Mouse (Mus musculus): ENCODE measurements around the gene Slc39a11. TPM values are rescaled to one million over a fixed set of nuclear protein-coding genes. Genes with fewer than 3 reads are reported as not detected.

Slc39a11 gene
- total and polyA plus RNA-seq, 3 experiments = 5.0 to 9.9 (median 5.3) TPM

DNA sequence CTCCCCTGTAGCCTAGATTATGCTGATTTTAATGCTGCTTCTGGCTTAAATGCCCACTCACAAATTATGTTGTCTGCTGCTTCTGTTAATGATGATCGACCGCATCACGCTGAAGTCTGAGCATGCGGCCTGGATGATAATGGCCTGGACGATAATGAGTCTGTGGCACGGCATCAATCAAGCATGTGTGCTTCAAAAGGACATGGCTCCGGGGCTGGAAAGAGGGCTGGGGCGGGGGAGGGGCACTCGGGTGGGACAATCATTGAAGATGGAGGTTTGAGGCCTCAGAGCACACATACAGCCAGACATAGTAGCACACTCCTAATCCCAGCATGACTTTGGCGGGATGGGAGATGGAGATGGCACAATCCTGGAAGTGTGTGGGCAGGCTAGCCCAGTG lies 350.4 kb downstream of the Slc39a11 start:
- Histone ChIP-seq H3K4me3 (ENCODE audit: low read depth, low read length) (no peak overlapping the region), H3K9me3 (replicated peaks) (peaks cover 45% of the 10 kb centered on the region), H3K4me1 (ENCODE audit: insufficient read depth, low read depth, low read length) (no peaks in the 10 kb centered on the region), H3K27me3 (ENCODE audit: insufficient read depth, low read length) (no peaks in the 10 kb centered on the region; the same call in 1 of the 2 replicates), H3K36me3 (replicated peaks) (peaks cover 3% of the 10 kb centered on the region)
- TF ChIP-seq CTCF (IDR thresholded peaks at IDR 0.05; ENCODE audit: low read depth, low read length) = no peak
- TF ChIP-seq GATA2 (IDR thresholded peaks at IDR 0.05; ENCODE audit: borderline replicate concordance, low read depth, low read length) = no peak
- TF ChIP-seq POLR2AphosphoS5 (IDR thresholded peaks at IDR 0.05; ENCODE audit: insufficient replicate concordance, low read depth, low read length) = no peak
- no peak for TF ChIP-seq TAL1 (conservative IDR thresholded peaks at IDR 0.05; ENCODE audit: low read depth, low read length)
- no peak for TF ChIP-seq GATA1 (IDR thresholded peaks at IDR 0.05; ENCODE audit: borderline replicate concordance, low read length)
- DNase-seq (ENCODE audit: low spot score) (no peak), ATAC-seq (ENCODE audit: extremely low read depth, insufficient number of reproducible peaks, low FRiP score, poor library complexity, severe bottlenecking) (no peak)

DNA sequence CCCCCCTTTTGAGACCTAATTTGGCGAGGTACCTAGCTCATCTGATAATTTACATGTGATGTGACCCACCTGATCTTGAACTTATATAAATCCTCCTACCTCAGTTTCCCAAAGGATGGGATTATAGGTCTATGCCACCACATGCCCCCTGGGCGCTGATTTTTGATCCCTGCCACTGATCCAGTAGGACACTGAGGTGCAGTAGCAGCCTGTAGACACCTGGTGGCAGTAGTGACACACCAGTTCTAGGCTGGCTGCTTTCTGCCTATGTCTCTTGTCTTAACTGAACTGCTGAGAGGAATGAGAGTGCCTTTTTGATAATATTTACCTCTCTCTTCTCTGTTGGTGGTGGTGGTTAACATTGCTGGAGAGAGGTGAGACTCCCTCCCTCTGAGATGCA lies 352.1 kb downstream of the Slc39a11 start:
- ATAC-seq (ENCODE audit: extremely low read depth, insufficient number of reproducible peaks, low FRiP score, poor library complexity, severe bottlenecking) (no peak), DNase-seq (ENCODE audit: low spot score) (peak; percentile 20)
- Histone ChIP-seq H3K4me1 (ENCODE audit: insufficient read depth, low read depth, low read length) (no peaks in the 10 kb centered on the region), H3K9me3 (replicated peaks) (peaks cover 50% of the 10 kb centered on the region), H3K36me3 (replicated peaks) (no peaks in the 10 kb centered on the region), H3K4me3 (ENCODE audit: low read depth, low read length) (no peak overlapping the region), H3K27me3 (ENCODE audit: insufficient read depth, low read length) (no peaks in the 10 kb centered on the region; the same call in 1 of the 2 replicates)
- peak; percentile 24; the same call in 1 of the 2 replicates for TF ChIP-seq CTCF (IDR thresholded peaks at IDR 0.05; ENCODE audit: low read depth, low read length)
- no peak for TF ChIP-seq POLR2AphosphoS5 (IDR thresholded peaks at IDR 0.05; ENCODE audit: insufficient replicate concordance, low read depth, low read length)

DNA sequence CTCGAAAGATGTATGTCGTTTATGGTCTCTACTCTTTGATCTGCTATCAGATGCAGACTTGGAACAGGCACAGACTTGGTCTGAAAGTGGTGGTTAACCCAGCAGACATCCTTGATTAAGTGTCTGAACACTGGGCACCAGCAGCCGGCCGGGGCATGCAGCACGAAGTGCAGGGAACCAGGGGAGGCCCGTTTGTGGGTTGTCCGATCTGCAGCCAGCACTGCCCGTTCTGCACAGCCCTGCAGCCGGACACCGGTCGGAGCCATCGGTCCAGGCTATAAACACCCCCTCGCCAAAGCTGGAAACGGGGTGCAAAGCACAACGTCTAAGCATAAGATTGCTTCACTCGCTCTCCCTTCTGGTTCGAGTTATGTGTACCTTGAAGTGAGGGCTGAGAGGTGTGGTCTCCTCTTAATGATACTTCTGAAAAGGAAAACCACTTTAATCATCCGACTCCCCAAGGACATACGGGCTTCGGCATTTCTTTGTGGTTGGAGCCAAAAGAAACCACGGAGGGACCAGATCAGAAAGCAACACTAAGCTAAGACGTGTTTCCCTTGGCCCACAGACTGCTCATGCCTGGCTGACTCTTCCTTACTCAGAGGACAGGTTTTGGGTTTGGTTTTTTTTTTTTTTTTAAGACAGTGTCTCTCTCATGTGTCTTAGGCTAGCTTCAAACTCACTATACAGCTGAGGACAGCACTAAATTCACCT lies 352.8 kb downstream of the Slc39a11 start:
- H3K4me3 ChIP-seq (ENCODE audit: low read depth, low read length) = no peak overlapping the region
- H3K27me3 ChIP-seq (ENCODE audit: insufficient read depth, low read length) = no peaks in the 10 kb centered on the region; the same call in 1 of the 2 replicates
- no peaks in the 10 kb centered on the region for H3K36me3 ChIP-seq (replicated peaks)
- peaks cover 51% of the 10 kb centered on the region for H3K9me3 ChIP-seq (replicated peaks)
- no peak for ATAC-seq (ENCODE audit: extremely low read depth, insufficient number of reproducible peaks, low FRiP score, poor library complexity, severe bottlenecking)
- no peaks in the 10 kb centered on the region for H3K4me1 ChIP-seq (ENCODE audit: insufficient read depth, low read depth, low read length)
- TF ChIP-seq POLR2AphosphoS5 (IDR thresholded peaks at IDR 0.05; ENCODE audit: insufficient replicate concordance, low read depth, low read length) (no peak), GATA1 (IDR thresholded peaks at IDR 0.05; ENCODE audit: borderline replicate concordance, low read length) (no peak), GATA2 (IDR thresholded peaks at IDR 0.05; ENCODE audit: borderline replicate concordance, low read depth, low read length) (no peak)
- DNase-seq (ENCODE audit: low spot score) = no peak

DNA sequence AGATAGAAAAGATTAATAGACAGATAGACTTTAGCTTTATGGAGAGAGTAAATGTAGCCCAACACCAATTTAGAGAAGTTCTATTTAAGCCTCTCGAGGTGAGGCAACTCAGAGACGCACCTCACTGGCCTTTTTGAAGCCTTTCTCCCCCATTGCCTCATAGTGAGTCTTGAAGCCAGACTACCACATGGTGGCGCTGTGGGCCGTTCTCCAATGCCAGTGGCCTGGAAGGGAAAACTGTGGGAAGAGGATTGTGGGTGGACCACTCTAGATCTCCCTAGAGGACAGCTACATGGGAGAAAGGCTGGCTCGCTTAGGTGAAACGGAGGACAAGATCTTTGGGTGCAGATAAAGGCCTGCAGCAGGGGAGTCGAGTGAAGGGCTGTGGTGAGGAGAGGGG lies 353.7 kb downstream of the Slc39a11 start:
- no peak for ATAC-seq (ENCODE audit: extremely low read depth, insufficient number of reproducible peaks, low FRiP score, poor library complexity, severe bottlenecking)

GRCm38 (mm10) chr11:113294518-113294917 lies 355.4 kb downstream of the Slc39a11 start:
- H3K36me3 ChIP-seq (replicated peaks) = no peaks in the 10 kb centered on the region
- DNase-seq (ENCODE audit: low spot score) = no peak
- no peak for ATAC-seq (ENCODE audit: extremely low read depth, insufficient number of reproducible peaks, low FRiP score, poor library complexity, severe bottlenecking)
- TF ChIP-seq TAL1 (conservative IDR thresholded peaks at IDR 0.05; ENCODE audit: low read depth, low read length) (no peak), GATA1 (IDR thresholded peaks at IDR 0.05; ENCODE audit: borderline replicate concordance, low read length) (no peak), POLR2AphosphoS5 (IDR thresholded peaks at IDR 0.05; ENCODE audit: insufficient replicate concordance, low read depth, low read length) (no peak), CTCF (IDR thresholded peaks at IDR 0.05; ENCODE audit: low read depth, low read length) (no peak), GATA2 (IDR thresholded peaks at IDR 0.05; ENCODE audit: borderline replicate concordance, low read depth, low read length) (no peak)
- peaks cover 65% of the 10 kb centered on the region for H3K9me3 ChIP-seq (replicated peaks)
- H3K4me3 ChIP-seq (ENCODE audit: low read depth, low read length) = no peak overlapping the region
- H3K27me3 ChIP-seq (ENCODE audit: insufficient read depth, low read length) = no peaks in the 10 kb centered on the region; the same call in 1 of the 2 replicates
- no peaks in the 10 kb centered on the region for H3K4me1 ChIP-seq (ENCODE audit: insufficient read depth, low read depth, low read length)

More for the DNA sequence above, 353.7 kb downstream of the Slc39a11 start:
- TF ChIP-seq CTCF (IDR thresholded peaks at IDR 0.05; ENCODE audit: low read depth, low read length) = no peak
- no peak for TF ChIP-seq TAL1 (conservative IDR thresholded peaks at IDR 0.05; ENCODE audit: low read depth, low read length)
- TF ChIP-seq GATA1 (IDR thresholded peaks at IDR 0.05; ENCODE audit: borderline replicate concordance, low read length) = no peak
- no peak for TF ChIP-seq GATA2 (IDR thresholded peaks at IDR 0.05; ENCODE audit: borderline replicate concordance, low read depth, low read length)
- no peak for TF ChIP-seq POLR2AphosphoS5 (IDR thresholded peaks at IDR 0.05; ENCODE audit: insufficient replicate concordance, low read depth, low read length)
- Histone ChIP-seq H3K4me1 (ENCODE audit: insufficient read depth, low read depth, low read length) (no peaks in the 10 kb centered on the region), H3K9me3 (replicated peaks) (peaks cover 60% of the 10 kb centered on the region), H3K36me3 (replicated peaks) (no peaks in the 10 kb centered on the region), H3K27me3 (ENCODE audit: insufficient read depth, low read length) (no peaks in the 10 kb centered on the region; the same call in 1 of the 2 replicates), H3K4me3 (ENCODE audit: low read depth, low read length) (no peak overlapping the region)
- DNase-seq (ENCODE audit: low spot score) = no peak

- Histone ChIP-seq H3K27me3 (ENCODE audit: insufficient read depth, low read length) (no peaks in the 10 kb centered on the region), H3K4me3 (ENCODE audit: low read depth, low read length) (no peak overlapping the region), H3K4me1 (ENCODE audit: insufficient read depth, low read depth, low read length) (no peaks in the 10 kb centered on the region), H3K36me3 (replicated peaks) (peaks cover 2% of the 10 kb centered on the region), H3K9me3 (replicated peaks) (peaks cover 68% of the 10 kb centered on the region)
- TF ChIP-seq GATA2 (IDR thresholded peaks at IDR 0.05; ENCODE audit: borderline replicate concordance, low read depth, low read length) = no peak
- no peak for TF ChIP-seq GATA1 (IDR thresholded peaks at IDR 0.05; ENCODE audit: borderline replicate concordance, low read length)
- no peak for TF ChIP-seq CTCF (IDR thresholded peaks at IDR 0.05; ENCODE audit: low read depth, low read length)
- DNase-seq (ENCODE audit: low spot score) (no peak), ATAC-seq (ENCODE audit: extremely low read depth, insufficient number of reproducible peaks, low FRiP score, poor library complexity, severe bottlenecking) (no peak)
These were observed 356.8 kb downstream of the Slc39a11 start for GRCm38 (mm10) chr11:113292906-113293614.
